23 mouse cellular contexts compared by ENCODE assay signal in genomic region chr3:26815764-26816163, GRCm38 (mm10).
"Had no signal": no experiment of that assay in that cellular context is flagged by ENCODE, and none has a peak within 500 bp of the region (broad histone marks: within the 10 kb centered on the region; RNA-seq: fewer than 3 reads in every experiment).

No protein-coding gene starts in this region.

- DNase-seq: gastrocnemius, adult 2 months; gastrocnemius, postnatal 10 days; gastrocnemius, postnatal 36 days; heart, adult 18-20 months; heart, postnatal 14 days; heart, postnatal 36 days; kidney, adult 18-20 months; kidney, adult 8-10 months; kidney, postnatal 10 days; kidney, postnatal 25 days; kidney, postnatal 4 days; liver; liver, embryonic 13.5 days had no signal

- H3K4me3 ChIP-seq: gastrocnemius, adult 2 months; heart, embryonic 13.5 days; heart, embryonic 15.5 days; hindbrain, embryonic 13.5 days; hindbrain, embryonic 15.5 days; layer of hippocampus, adult 2 months; limb, embryonic 10.5 days; limb, embryonic 12.5 days; liver, embryonic 13.5 days; liver, embryonic 15.5 days had no signal

- ATAC-seq: hindbrain, postnatal 0 days; intestine, embryonic 16.5 days had no signal

- H3K27ac ChIP-seq: gastrocnemius, adult 2 months; heart, embryonic 13.5 days; heart, embryonic 15.5 days; hindbrain, embryonic 13.5 days; hindbrain, embryonic 15.5 days; hindbrain, postnatal 0 days; layer of hippocampus, adult 2 months; limb, embryonic 10.5 days; limb, embryonic 12.5 days; liver, embryonic 13.5 days; liver, embryonic 15.5 days had no signal
